Comparison of ENCODE assay signal across 8 mouse cellular contexts in genomic region chr3:51358660-51359557, GRCm38 (mm10). TPM values are rescaled to one million over a fixed set of nuclear protein-coding genes. Genes with fewer than 3 reads are reported as not detected.
DNase-seq lines count a peak whose midpoint lies in the region; ATAC-seq and TF ChIP-seq lines count a peak whose summit lies in the region.

No protein-coding gene starts in this region.

- H3K9ac ChIP-seq in hindbrain, postnatal 0 days (replicated peaks; ENCODE audit: low read length) = peak overlapping the region; percentile 55

- H3K4me2 ChIP-seq in hindbrain, postnatal 0 days (ENCODE audit: low read depth, low read length) = peak overlapping the region; percentile 73

- whole genome bisulfite sequencing in hindbrain, postnatal 0 days = 1% methylated on average over 50 of the region's 50 CpGs

- TF ChIP-seq POLR2A in cortical plate, adult 2 months (IDR thresholded peaks at IDR 0.05; ENCODE audit: extremely low read depth, insufficient read depth, low read length) = no peak

- intact Hi-C loops in left cerebral cortex, postnatal 36 days (cut with DNase I) = no loop called here

- H3K9me3 ChIP-seq in hindbrain, postnatal 0 days (ENCODE audit: low read length) = no peaks in the 10 kb centered on the region

- peak overlapping the region; percentile 46 for H3K4me3 ChIP-seq in cortical plate, adult 2 months (ENCODE audit: insufficient read depth, low read length)
- peak overlapping the region; percentile 50 for H3K4me3 ChIP-seq in hindbrain, postnatal 0 days (ENCODE audit: low read length)

- no peaks in the 10 kb centered on the region for H3K4me1 ChIP-seq in cortical plate, adult 2 months (ENCODE audit: control insufficient read depth, insufficient read depth, low read length)
- H3K4me1 ChIP-seq in hindbrain, postnatal 0 days (ENCODE audit: insufficient read depth, low read length) = 0 out of 2 replicates have a peak, but pooled peaks cover 5% of the 10 kb centered on the region

- H3K36me3 ChIP-seq in hindbrain, postnatal 0 days (ENCODE audit: insufficient read depth, low read length) = no peaks in the 10 kb centered on the region

- 0 out of 2 replicates have a peak, but pooled peaks cover 4% of the 10 kb centered on the region for H3K27me3 ChIP-seq in hindbrain, postnatal 0 days (ENCODE audit: insufficient read depth, low read length)

- no peak for TF ChIP-seq CTCF in cortical plate, adult 2 months (IDR thresholded peaks at IDR 0.05; ENCODE audit: extremely low read depth, insufficient read depth, low read length)
- TF ChIP-seq CTCF in hindbrain, postnatal 0 days (IDR thresholded peaks at IDR 0.05; ENCODE audit: low read depth) = no peak

- ATAC-seq in cerebellum, adult (ENCODE audit: insufficient number of reproducible peaks, low FRiP score, low TSS enrichment) = 0 out of 2 replicates have a peak, but pooled peaks have one; percentile 26
- ATAC-seq in hindbrain, postnatal 0 days = peak; percentile 69
- ATAC-seq in megakaryocyte-erythroid progenitor cell, adult 5-6 weeks (replicated peaks; ENCODE audit: low FRiP score, low TSS enrichment, poor library complexity, severe bottlenecking) = peak; percentile 71

- no peak for DNase-seq in cerebellum, adult 11-12 months
- peak; percentile 34 to 40 for DNase-seq in gastrocnemius, adult 8-10 months (ENCODE audit: low spot score in 2 of 2)
- peak; percentile 67 for DNase-seq in hindbrain, postnatal 0 days (ENCODE audit: low spot score)
- DNase-seq in left cerebral cortex, postnatal 36 days (ENCODE audit: low spot score in 2 of 2) = peak; percentile 31 to 46
- peak; percentile 54 for DNase-seq in right cerebral cortex, postnatal 4 days

- H3K27ac ChIP-seq in cortical plate, adult 2 months (ENCODE audit: insufficient read depth, low read length) = no peak overlapping the region
- H3K27ac ChIP-seq in hindbrain, postnatal 0 days = no peak overlapping the region

RNA-seq across cellular contexts. Expression of gene Elf2, which starts 18.4 kb away (rescaled TPM):
- 25.9 and 26.8 TPM in 2 replicates for polyA plus RNA-seq in cortical plate, adult 2 months (2012; rRNA removed)
- 10 to 100 TPM; 45.1 to 52.6 (median 48.5) TPM for total RNA-seq in gastrocnemius, adult 8-10 months (2022)
- total RNA-seq in hindbrain, postnatal 0 days (2014; rRNA removed) = 47.8 and 56.2 TPM in 2 replicates
- polyA plus RNA-seq in hindbrain, postnatal 0 days (2015; fragmentation: Nextera tagmentation; extraction: Ambion mirVana) = 31.2 and 32.6 TPM in 2 replicates
- total RNA-seq in left cerebral cortex, postnatal 36 days (2021) = 10 to 100 TPM; 40.6 to 45.1 TPM
- total RNA-seq in megakaryocyte-erythroid progenitor cell, adult 5-6 weeks (2014; fragmentation: Nextera tagmentation) = 68.1 and 69.2 TPM in 2 replicates
- 117 and 122 TPM in 2 replicates for total RNA-seq in megakaryocyte-erythroid progenitor cell, adult 5-6 weeks (2017)

RNA-seq across cellular contexts. Expression of gene Mgarp, which starts 37.6 kb away (rescaled TPM):
- 0.08 TPM in 1 of 2 replicates, not detected in the other for polyA plus RNA-seq in cortical plate, adult 2 months (2012; rRNA removed)
- total RNA-seq in gastrocnemius, adult 8-10 months (2022) = under 1 TPM in 1 of 4 experiments, not detected in 3; 0.85 TPM
- total RNA-seq in hindbrain, postnatal 0 days (2014; rRNA removed) = 2.8 and 3.1 TPM in 2 replicates
- polyA plus RNA-seq in hindbrain, postnatal 0 days (2015; fragmentation: Nextera tagmentation; extraction: Ambion mirVana) = 2.1 and 3.2 TPM in 2 replicates
- not detected for total RNA-seq in left cerebral cortex, postnatal 36 days (2021)
- not detected in 2 replicates for total RNA-seq in megakaryocyte-erythroid progenitor cell, adult 5-6 weeks (2014; fragmentation: Nextera tagmentation)
- not detected in 2 replicates for total RNA-seq in megakaryocyte-erythroid progenitor cell, adult 5-6 weeks (2017)

RNA-seq across cellular contexts. Expression of gene Ndufc1, which starts 49.9 kb away (rescaled TPM):
- 450 and 485 TPM in 2 replicates for polyA plus RNA-seq in cortical plate, adult 2 months (2012; rRNA removed)
- total RNA-seq in gastrocnemius, adult 8-10 months (2022) = 1,000 to 10,000 TPM in 2 of 4 experiments, 100 to 1,000 TPM in 2; 957 to 1,091 (median 1,034) TPM
- total RNA-seq in hindbrain, postnatal 0 days (2014; rRNA removed) = 33.4 and 35.0 TPM in 2 replicates
- 1,023 and 1,091 TPM in 2 replicates for polyA plus RNA-seq in hindbrain, postnatal 0 days (2015; fragmentation: Nextera tagmentation; extraction: Ambion mirVana)
- total RNA-seq in left cerebral cortex, postnatal 36 days (2021) = 100 to 1,000 TPM; 288 to 324 TPM
- total RNA-seq in megakaryocyte-erythroid progenitor cell, adult 5-6 weeks (2014; fragmentation: Nextera tagmentation) = 273 and 323 TPM in 2 replicates
- total RNA-seq in megakaryocyte-erythroid progenitor cell, adult 5-6 weeks (2017) = 64.5 and 116 TPM in 2 replicates

RNA-seq across cellular contexts. Expression of gene Naa15, which starts 56.0 kb away (rescaled TPM):
- 20.7 and 22.2 TPM in 2 replicates for polyA plus RNA-seq in cortical plate, adult 2 months (2012; rRNA removed)
- 10 to 100 TPM; 40.5 to 53.0 (median 48.0) TPM for total RNA-seq in gastrocnemius, adult 8-10 months (2022)
- 20.4 and 22.5 TPM in 2 replicates for total RNA-seq in hindbrain, postnatal 0 days (2014; rRNA removed)
- polyA plus RNA-seq in hindbrain, postnatal 0 days (2015; fragmentation: Nextera tagmentation; extraction: Ambion mirVana) = 35.0 and 36.5 TPM in 2 replicates
- total RNA-seq in left cerebral cortex, postnatal 36 days (2021) = 10 to 100 TPM; 34.7 to 43.7 TPM
- 116 and 129 TPM in 2 replicates for total RNA-seq in megakaryocyte-erythroid progenitor cell, adult 5-6 weeks (2014; fragmentation: Nextera tagmentation)
- 123 and 152 TPM in 2 replicates for total RNA-seq in megakaryocyte-erythroid progenitor cell, adult 5-6 weeks (2017)
